ENCODE assay signal across 8 mouse cellular contexts in genomic region chr17:10744709-10745461, GRCm38 (mm10).
DNase-seq lines count a peak whose midpoint lies in the region; ATAC-seq and TF ChIP-seq lines count a peak whose summit lies in the region.

No protein-coding gene starts in this region.

- H3K36me3 ChIP-seq in intestine, embryonic 16.5 days (ENCODE audit: control insufficient read depth, insufficient read depth, low read length): no peaks in the 10 kb centered on the region
- H3K36me3 ChIP-seq in midbrain, embryonic 12.5 days: no peaks in the 10 kb centered on the region
- no peaks in the 10 kb centered on the region for H3K36me3 ChIP-seq in stomach, embryonic 14.5 days (ENCODE audit: control insufficient read depth, insufficient read depth, low read length)

- H3K9ac ChIP-seq in intestine, embryonic 16.5 days (ENCODE audit: low read depth, low read length): no peak overlapping the region
- H3K9ac ChIP-seq in midbrain, embryonic 12.5 days (replicated peaks): no peak overlapping the region
- H3K9ac ChIP-seq in stomach, embryonic 14.5 days (replicated peaks; ENCODE audit: low read depth, low read length): no peak overlapping the region

- DNase-seq in adrenal gland, adult 18-20 months (ENCODE audit: low spot score in 2 of 2): peak; percentile 35 to 46
- peak; percentile 15 for DNase-seq in gastrocnemius, postnatal 25 days
- DNase-seq in left cerebral cortex, adult 9 months (ENCODE audit: low spot score in 2 of 2): peak; percentile 82 to 84
- DNase-seq in spleen, postnatal 10 days (ENCODE audit: low spot score in 2 of 2): no peak

- H3K27me3 ChIP-seq in intestine, embryonic 16.5 days (replicated peaks; ENCODE audit: control insufficient read depth, insufficient read depth, low read length): no peaks in the 10 kb centered on the region
- no peaks in the 10 kb centered on the region; the same call in 1 of the 2 replicates for H3K27me3 ChIP-seq in midbrain, embryonic 12.5 days
- no peaks in the 10 kb centered on the region for H3K27me3 ChIP-seq in stomach, embryonic 14.5 days (ENCODE audit: control insufficient read depth, insufficient read depth, low read length)

- 37% methylated on average over 4 of the region's 4 CpGs for WGBS in intestine, embryonic 16.5 days
- WGBS in midbrain, embryonic 12.5 days: 6% methylated on average over 4 of the region's 4 CpGs
- 36% methylated on average over 4 of the region's 4 CpGs for WGBS in stomach, embryonic 14.5 days

- H3K9me3 ChIP-seq in intestine, embryonic 16.5 days (ENCODE audit: control insufficient read depth, low read length): no peaks in the 10 kb centered on the region
- no peaks in the 10 kb centered on the region for H3K9me3 ChIP-seq in midbrain, embryonic 12.5 days
- no peaks in the 10 kb centered on the region for H3K9me3 ChIP-seq in stomach, embryonic 14.5 days (ENCODE audit: control insufficient read depth, low read depth, low read length)

- no peak for TF ChIP-seq POLR2A in cortical plate, adult 2 months (IDR thresholded peaks at IDR 0.05; ENCODE audit: extremely low read depth, insufficient read depth, low read length)

- no peak overlapping the region for H3K4me3 ChIP-seq in cortical plate, adult 2 months (ENCODE audit: insufficient read depth, low read length)
- H3K4me3 ChIP-seq in intestine, embryonic 16.5 days (ENCODE audit: low read length): no peak overlapping the region
- H3K4me3 ChIP-seq in midbrain, embryonic 12.5 days: no peak overlapping the region
- no peak overlapping the region for H3K4me3 ChIP-seq in stomach, embryonic 14.5 days (ENCODE audit: low read depth, low read length)

- H3K4me2 ChIP-seq in intestine, embryonic 16.5 days (ENCODE audit: low read depth, low read length): no peak overlapping the region
- H3K4me2 ChIP-seq in midbrain, embryonic 12.5 days (replicated peaks): 0 out of 2 replicates have a peak overlapping the region, but pooled peaks have one; percentile 15
- no peak overlapping the region for H3K4me2 ChIP-seq in stomach, embryonic 14.5 days (replicated peaks; ENCODE audit: low read depth, low read length)

- ATAC-seq in intestine, embryonic 16.5 days: peak; percentile 40; the same call in 1 of the 2 replicates
- ATAC-seq in midbrain, embryonic 12.5 days (ENCODE audit: low FRiP score, low read depth): peak; percentile 96
- peak; percentile 58; the same call in 1 of the 2 replicates for ATAC-seq in stomach, embryonic 14.5 days (ENCODE audit: insufficient number of reproducible peaks, insufficient read depth, low FRiP score, low read depth)

- TF ChIP-seq CTCF in cortical plate, adult 2 months (IDR thresholded peaks at IDR 0.05; ENCODE audit: extremely low read depth, insufficient read depth, low read length): peak; percentile 74

- no peaks in the 10 kb centered on the region for H3K4me1 ChIP-seq in cortical plate, adult 2 months (ENCODE audit: control insufficient read depth, insufficient read depth, low read length)
- H3K4me1 ChIP-seq in intestine, embryonic 16.5 days (ENCODE audit: control insufficient read depth, insufficient read depth, low read length): no peaks in the 10 kb centered on the region
- H3K4me1 ChIP-seq in midbrain, embryonic 12.5 days: peaks cover 28% of the 10 kb centered on the region
- H3K4me1 ChIP-seq in stomach, embryonic 14.5 days (ENCODE audit: control insufficient read depth, insufficient read depth, low read length): no peaks in the 10 kb centered on the region

- H3K27ac ChIP-seq in cortical plate, adult 2 months (ENCODE audit: insufficient read depth, low read length): no peak overlapping the region
- H3K27ac ChIP-seq in intestine, embryonic 16.5 days (ENCODE audit: low read length): no peak overlapping the region
- H3K27ac ChIP-seq in midbrain, embryonic 12.5 days (replicated peaks): peak overlapping the region; percentile 86
- H3K27ac ChIP-seq in stomach, embryonic 14.5 days (ENCODE audit: low read length): no peak overlapping the region

Comparison
In these comparisons a context has a peak if more than half of its experiments do, and no peak if none do; other contexts are left out.
1. DNase-seq: peak in adrenal gland, adult 18-20 months (2 of 2), gastrocnemius, postnatal 25 days (single experiment) and left cerebral cortex, adult 9 months (2 of 2); none in spleen, postnatal 10 days (0 of 2).
2. ATAC-seq: peak in every context shown above with its lines; median percentile 96 in midbrain, embryonic 12.5 days; 58 in stomach, embryonic 14.5 days; 40 in intestine, embryonic 16.5 days.